8 mouse cellular contexts compared by ENCODE assay signal in genomic region chr4:88094062-88094767, GRCm38 (mm10). TPM values are rescaled to one million over a fixed set of nuclear protein-coding genes. Genes with fewer than 3 reads are reported as not detected.
DNase-seq lines count a peak whose midpoint lies in the region; ATAC-seq and TF ChIP-seq lines count a peak whose summit lies in the region.

TSS of gene Focad (plus strand) at chr4:88094629.

- H3K27me3 ChIP-seq in forebrain, embryonic 10.5 days (ENCODE audit: poor library complexity, severe bottlenecking): no peaks in the 10 kb centered on the region
- no peaks in the 10 kb centered on the region for H3K27me3 ChIP-seq in heart, embryonic 15.5 days
- no peaks in the 10 kb centered on the region for H3K27me3 ChIP-seq in liver, embryonic 14.5 days (ENCODE audit: control insufficient read depth, insufficient read depth, low read length)
- no peaks in the 10 kb centered on the region for H3K27me3 ChIP-seq in neural tube, embryonic 11.5 days (ENCODE audit: control insufficient read depth, insufficient read depth, low read length)
- no peaks in the 10 kb centered on the region for H3K27me3 ChIP-seq in stomach, postnatal 0 days (ENCODE audit: control insufficient read depth, insufficient read depth, low read length)

- no peak for TF ChIP-seq EP300 in liver, embryonic 14.5 days (IDR thresholded peaks at IDR 0.05; ENCODE audit: low read depth)
- TF ChIP-seq EP300 in stomach, postnatal 0 days (optimal IDR thresholded peaks at IDR 0.05): no peak

- H3K9ac ChIP-seq in heart, embryonic 15.5 days: peak within 1 kb of the TSS; percentile 65
- peak within 1 kb of the TSS; percentile 92 for H3K9ac ChIP-seq in liver, embryonic 14.5 days (replicated peaks)
- peak within 1 kb of the TSS; percentile 65 for H3K9ac ChIP-seq in neural tube, embryonic 11.5 days (ENCODE audit: low read length)
- H3K9ac ChIP-seq in stomach, postnatal 0 days (ENCODE audit: low read length): peak within 1 kb of the TSS; percentile 76

- under 1% methylated on average over 34 of the region's 34 CpGs for WGBS in forebrain, embryonic 10.5 days
- WGBS in heart, embryonic 15.5 days: under 1% methylated on average over 34 of the region's 34 CpGs
- WGBS in liver, embryonic 14.5 days (ENCODE audit: insufficient replicate concordance): under 1% methylated on average over 34 of the region's 34 CpGs
- under 1% methylated on average over 34 of the region's 34 CpGs for WGBS in neural tube, embryonic 11.5 days
- WGBS in stomach, postnatal 0 days: under 1% methylated on average over 34 of the region's 34 CpGs

- no peaks in the 10 kb centered on the region for H3K36me3 ChIP-seq in forebrain, embryonic 10.5 days (replicated peaks)
- H3K36me3 ChIP-seq in heart, embryonic 15.5 days: no peaks in the 10 kb centered on the region
- no peaks in the 10 kb centered on the region for H3K36me3 ChIP-seq in liver, embryonic 14.5 days (replicated peaks; ENCODE audit: control insufficient read depth, insufficient read depth, low read depth)
- no peaks in the 10 kb centered on the region for H3K36me3 ChIP-seq in neural tube, embryonic 11.5 days (ENCODE audit: control insufficient read depth, insufficient read depth, low read length)
- no peaks in the 10 kb centered on the region for H3K36me3 ChIP-seq in stomach, postnatal 0 days (ENCODE audit: control insufficient read depth, insufficient read depth, low read length)

- peak within 1 kb of the TSS; percentile 92 for H3K27ac ChIP-seq in forebrain, embryonic 10.5 days
- peak within 1 kb of the TSS; percentile 84 for H3K27ac ChIP-seq in heart, embryonic 15.5 days
- H3K27ac ChIP-seq in liver, embryonic 14.5 days: peak within 1 kb of the TSS; percentile 29
- 0 out of 2 replicates have a peak within 1 kb of the TSS, but pooled peaks have one; percentile 54 for H3K27ac ChIP-seq in neural tube, embryonic 11.5 days (ENCODE audit: low read depth, low read length)
- peak within 1 kb of the TSS; percentile 69 for H3K27ac ChIP-seq in stomach, postnatal 0 days (replicated peaks)

- no peaks in the 10 kb centered on the region for H3K9me3 ChIP-seq in forebrain, embryonic 10.5 days
- H3K9me3 ChIP-seq in heart, embryonic 15.5 days (replicated peaks): no peaks in the 10 kb centered on the region
- no peaks in the 10 kb centered on the region for H3K9me3 ChIP-seq in liver, embryonic 14.5 days (ENCODE audit: control insufficient read depth, low read length)
- H3K9me3 ChIP-seq in neural tube, embryonic 11.5 days (ENCODE audit: control insufficient read depth, low read length): no peaks in the 10 kb centered on the region
- no peaks in the 10 kb centered on the region for H3K9me3 ChIP-seq in stomach, postnatal 0 days (ENCODE audit: control insufficient read depth, low read length)

- ATAC-seq in heart, embryonic 15.5 days (replicated peaks; ENCODE audit: insufficient number of reproducible peaks, insufficient read depth, low FRiP score, low read depth): peak; percentile 100
- peak; percentile 100 for ATAC-seq in liver, embryonic 14.5 days (ENCODE audit: insufficient read depth)
- ATAC-seq in neural tube, embryonic 11.5 days (ENCODE audit: insufficient read depth, low FRiP score, low TSS enrichment): peak; percentile 99
- peak; percentile 100 for ATAC-seq in stomach, postnatal 0 days (ENCODE audit: low FRiP score, low TSS enrichment)

- peak; percentile 96 to 98 for DNase-seq in CD8-positive naive resting alpha-beta T cell, adult 2 months (ENCODE audit: low read depth in 2 of 2, low spot score in 2 of 2)
- peak; percentile 95 for DNase-seq in c-Kit-positive CD71-negative TER-119-negative erythroid progenitor cells, embryonic 14.5 days (ENCODE audit: low read depth)
- peak; percentile 98 for DNase-seq in forebrain, embryonic 10.5 days (ENCODE audit: extremely low spot score, low spot score)
- peak; percentile 98 for DNase-seq in kidney, postnatal 25 days
- peak; percentile 94 to 96 (median 95) for DNase-seq in liver, embryonic 14.5 days (ENCODE audit: low read depth in 3 of 3, low spot score in 3 of 3)
- DNase-seq in neural tube, embryonic 11.5 days (ENCODE audit: low spot score): peak; percentile 98
- peak; percentile 97 for DNase-seq in stomach, postnatal 0 days (ENCODE audit: low spot score)

- H3K4me1 ChIP-seq in forebrain, embryonic 10.5 days: peaks cover 29% of the 10 kb centered on the region
- peaks cover 9% of the 10 kb centered on the region; the same call in 1 of the 2 replicates for H3K4me1 ChIP-seq in heart, embryonic 15.5 days (replicated peaks)
- peaks cover 2 to 4% of the 10 kb centered on the region in 2 experiments; a peak in 1 of 4 replicates for H3K4me1 ChIP-seq in liver, embryonic 14.5 days (replicated peaks; ENCODE audit: control insufficient read depth in 2 of 2, insufficient read depth in 2 of 2, low read length in 1 of 2)
- H3K4me1 ChIP-seq in neural tube, embryonic 11.5 days (ENCODE audit: control insufficient read depth, insufficient read depth, low read length): 0 out of 2 replicates have a peak, but pooled peaks cover 5% of the 10 kb centered on the region
- no peaks in the 10 kb centered on the region for H3K4me1 ChIP-seq in stomach, postnatal 0 days (replicated peaks; ENCODE audit: control insufficient read depth, insufficient read depth)

- H3K4me3 ChIP-seq in forebrain, embryonic 10.5 days: peak within 1 kb of the TSS; percentile 91
- peak within 1 kb of the TSS; percentile 75 for H3K4me3 ChIP-seq in heart, embryonic 15.5 days
- peak within 1 kb of the TSS; percentile 68 to 96 for H3K4me3 ChIP-seq in liver, embryonic 14.5 days (ENCODE audit: insufficient read depth in 1 of 2, low read depth in 2 of 2, low read length in 2 of 2)
- peak within 1 kb of the TSS; percentile 78 for H3K4me3 ChIP-seq in neural tube, embryonic 11.5 days (ENCODE audit: low read depth, low read length)
- peak within 1 kb of the TSS; percentile 78 for H3K4me3 ChIP-seq in stomach, postnatal 0 days (ENCODE audit: low read depth, low read length)

- peak; percentile 43 for TF ChIP-seq CTCF in liver, embryonic 14.5 days (IDR thresholded peaks at IDR 0.05; ENCODE audit: low read depth)
- peak; percentile 45; the same call in 1 of the 2 replicates for TF ChIP-seq CTCF in stomach, postnatal 0 days (IDR thresholded peaks at IDR 0.05; ENCODE audit: low read depth)

- H3K4me2 ChIP-seq in heart, embryonic 15.5 days: peak within 1 kb of the TSS; percentile 85
- peak within 1 kb of the TSS; percentile 98 for H3K4me2 ChIP-seq in liver, embryonic 14.5 days (ENCODE audit: low read depth)
- H3K4me2 ChIP-seq in neural tube, embryonic 11.5 days (ENCODE audit: low read depth): peak within 1 kb of the TSS; percentile 98
- peak within 1 kb of the TSS; percentile 74 for H3K4me2 ChIP-seq in stomach, postnatal 0 days (replicated peaks; ENCODE audit: low read depth)

RNA-seq across cellular contexts. Expression of gene Focad, which starts in this region (rescaled TPM):
- 18.2 and 18.9 TPM in 2 replicates for polyA plus RNA-seq in forebrain, embryonic 10.5 days (2016; fragmentation: Nextera tagmentation; extraction: Ambion mirVana)
- 6.9 and 9.8 TPM in 2 replicates for polyA plus RNA-seq in heart, embryonic 15.5 days (2015; fragmentation: Nextera tagmentation; extraction: Ambion mirVana)
- 5.0 and 5.2 TPM in 2 replicates for polyA plus RNA-seq in liver, embryonic 14.5 days (2012; rRNA removed)
- polyA plus RNA-seq in liver, embryonic 14.5 days (2014; fragmentation: Nextera tagmentation; extraction: Ambion mirVana): 8.9 and 11.3 TPM in 2 replicates
- polyA plus RNA-seq in neural tube, embryonic 11.5 days (2014; fragmentation: Nextera tagmentation; extraction: Ambion mirVana): 18.4 and 18.8 TPM in 2 replicates
- 6.5 and 6.8 TPM in 2 replicates for polyA plus RNA-seq in stomach, postnatal 0 days (2015; fragmentation: Nextera tagmentation; extraction: Ambion mirVana)

Comparison
In these comparisons a context has a peak if more than half of its experiments do, and no peak if none do; other contexts are left out.
1. Peak in every context shown above with its lines: DNase-seq, ATAC-seq, H3K4me3 ChIP-seq and H3K27ac ChIP-seq.
2. H3K27ac ChIP-seq: peak in every context shown above with its lines; median percentile 92 in forebrain, embryonic 10.5 days; 84 in heart, embryonic 15.5 days; 69 in stomach, postnatal 0 days; 54 in neural tube, embryonic 11.5 days; 29 in liver, embryonic 14.5 days.